Mouse (Mus musculus): Measurements from ENCODE around the gene Itpr2. TPM values are rescaled to one million over a fixed set of nuclear protein-coding genes. Genes with fewer than 3 reads are reported as not detected.

Gene Itpr2
- total RNA-seq, 2 experiments from 2014 or later = 1.9 to 8.4 TPM

DNA sequence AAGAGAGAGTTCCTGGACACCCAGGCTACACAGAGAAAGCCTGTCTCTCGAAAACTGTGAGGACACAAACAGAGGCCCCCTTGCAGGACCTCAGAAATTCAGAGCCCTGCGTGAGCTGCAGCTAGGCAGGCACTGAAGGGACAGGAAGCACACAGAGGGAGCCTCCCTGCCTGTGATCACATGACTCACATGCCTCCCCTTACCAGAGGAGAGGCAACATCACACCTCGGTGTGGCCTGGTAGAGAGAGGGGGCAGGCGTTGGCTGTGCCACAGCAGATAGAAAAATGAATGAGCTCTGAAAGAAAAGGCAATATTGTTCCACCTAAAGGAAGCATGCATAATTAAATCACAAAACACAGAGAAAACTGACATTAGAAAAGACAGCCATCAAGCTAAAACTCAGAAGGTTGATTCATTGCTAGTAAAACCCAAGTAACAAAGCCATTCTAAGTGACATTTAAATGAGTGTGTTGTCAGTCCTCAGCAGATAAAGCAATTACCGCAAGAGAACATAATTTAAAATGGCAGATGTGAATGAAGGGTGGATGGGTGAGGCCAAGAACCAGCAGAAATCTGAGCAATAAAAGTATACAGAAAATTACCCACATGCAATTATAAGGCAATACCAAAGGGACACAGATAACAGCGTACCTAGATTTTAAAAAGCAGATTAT, 114.8 kb downstream of the Itpr2 start:
- no peak for ATAC-seq (replicated peaks; ENCODE audit: low FRiP score, poor library complexity, severe bottlenecking)

DNA sequence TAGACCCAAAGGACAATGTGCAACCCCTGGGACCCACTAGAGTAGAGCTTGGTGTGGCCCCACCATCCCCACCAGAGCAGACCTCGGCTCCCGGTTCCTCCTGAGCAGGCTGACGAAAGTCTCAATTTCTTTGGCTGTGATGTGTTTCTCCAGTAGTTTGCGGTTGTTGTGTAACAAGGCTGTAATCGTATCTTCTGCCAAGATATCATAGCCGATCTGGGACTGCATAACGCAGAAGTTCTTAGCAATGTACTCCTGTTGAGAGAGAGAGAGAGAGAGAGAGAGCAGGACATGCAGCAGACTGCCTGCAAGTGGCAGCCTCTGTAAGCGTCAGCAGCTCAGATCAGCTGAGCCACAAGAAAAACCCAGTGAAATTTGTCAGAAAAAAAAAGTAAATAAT, 122.8 kb downstream of the Itpr2 start:
- no peak for ATAC-seq (replicated peaks; ENCODE audit: low FRiP score, poor library complexity, severe bottlenecking)

DNA sequence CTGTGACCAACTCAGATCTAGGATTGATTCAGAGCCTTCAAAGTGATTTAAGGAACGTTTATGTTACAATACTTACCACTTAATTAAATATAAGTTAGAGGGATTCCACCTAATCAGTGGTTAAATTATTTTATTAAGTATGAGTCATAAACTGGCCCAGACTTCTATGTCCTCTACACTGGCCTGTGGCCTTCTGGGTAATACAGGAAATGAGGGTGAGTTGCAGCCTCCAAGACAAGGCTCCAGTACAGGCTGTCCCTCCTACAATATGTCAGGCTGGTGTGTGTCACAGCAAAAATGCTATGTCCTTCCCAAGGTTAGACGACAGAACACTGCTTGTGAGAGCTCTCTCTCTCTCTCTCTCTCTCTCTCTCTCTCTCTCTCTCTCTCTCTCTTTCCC, 130.5 kb downstream of the Itpr2 start:
- ATAC-seq (replicated peaks; ENCODE audit: low FRiP score, poor library complexity, severe bottlenecking) = no peak

DNA sequence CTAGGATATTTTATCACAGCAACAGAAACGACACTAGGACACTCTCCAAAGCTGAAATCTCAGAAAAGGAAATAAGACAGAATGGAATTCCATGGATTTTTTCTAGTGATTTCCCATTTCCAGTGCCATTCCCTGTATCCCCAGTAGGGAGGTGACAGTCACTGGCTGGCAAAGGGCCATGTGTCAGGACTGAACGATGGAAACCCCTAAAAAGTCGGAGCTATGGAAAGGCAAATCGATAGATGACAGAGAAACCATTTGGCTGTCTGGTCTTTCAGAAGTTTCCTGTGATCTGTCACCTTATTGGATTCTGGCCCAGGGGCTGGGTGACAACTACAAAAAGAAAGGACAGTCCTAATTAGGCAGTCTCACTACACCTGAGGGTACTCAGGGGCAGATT, 135.8 kb downstream of the Itpr2 start:
- ATAC-seq (replicated peaks; ENCODE audit: low FRiP score, poor library complexity, severe bottlenecking) = no peak

DNA sequence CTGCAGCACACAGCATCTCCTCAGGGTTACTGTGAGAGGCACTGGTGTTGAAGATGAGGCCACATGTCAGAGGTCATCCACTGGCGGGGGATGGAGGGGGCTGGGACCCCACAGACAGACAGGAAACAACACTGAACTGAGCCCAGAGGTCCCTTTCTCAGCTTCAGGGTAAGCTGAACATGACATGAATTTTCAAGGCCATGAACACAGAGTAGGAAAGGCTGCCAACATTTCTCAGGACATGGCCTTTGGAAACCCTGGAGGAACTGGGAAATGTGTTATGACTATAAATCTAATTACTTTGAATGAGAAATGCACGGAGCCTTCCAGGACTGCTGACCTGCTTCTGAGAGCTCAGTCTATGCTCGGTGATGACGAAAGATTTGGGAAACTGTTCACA, 144.1 kb downstream of the Itpr2 start:
- no peak for ATAC-seq (replicated peaks; ENCODE audit: low FRiP score, poor library complexity, severe bottlenecking)

DNA sequence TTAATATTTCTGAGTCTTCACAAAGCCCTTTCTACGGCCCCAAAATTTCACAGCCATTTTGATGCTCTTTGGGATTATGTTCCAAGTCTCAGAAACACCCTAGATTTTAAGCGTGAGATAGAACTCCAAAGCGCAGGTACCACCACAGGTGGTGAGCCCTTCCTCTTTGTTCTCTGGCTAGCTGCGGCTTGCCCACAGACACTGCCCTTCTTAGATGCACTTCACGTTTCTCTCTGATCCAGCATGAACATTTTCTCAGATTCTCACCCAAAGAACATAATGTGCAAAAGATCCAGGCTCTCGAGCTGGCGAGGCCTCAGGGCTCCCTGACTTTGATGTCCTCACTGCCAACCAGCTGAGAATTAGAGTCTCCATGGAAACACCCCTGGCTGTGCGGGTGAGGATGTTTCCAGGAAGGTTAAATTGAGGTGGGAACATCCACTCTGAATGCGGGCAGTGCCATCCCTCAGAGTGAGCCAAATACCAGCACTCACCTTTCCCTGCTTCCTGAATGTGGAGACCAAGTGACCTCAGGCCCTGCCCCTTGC, 149.7 kb downstream of the Itpr2 start:
- ATAC-seq (replicated peaks; ENCODE audit: low FRiP score, poor library complexity, severe bottlenecking) = no peak

DNA sequence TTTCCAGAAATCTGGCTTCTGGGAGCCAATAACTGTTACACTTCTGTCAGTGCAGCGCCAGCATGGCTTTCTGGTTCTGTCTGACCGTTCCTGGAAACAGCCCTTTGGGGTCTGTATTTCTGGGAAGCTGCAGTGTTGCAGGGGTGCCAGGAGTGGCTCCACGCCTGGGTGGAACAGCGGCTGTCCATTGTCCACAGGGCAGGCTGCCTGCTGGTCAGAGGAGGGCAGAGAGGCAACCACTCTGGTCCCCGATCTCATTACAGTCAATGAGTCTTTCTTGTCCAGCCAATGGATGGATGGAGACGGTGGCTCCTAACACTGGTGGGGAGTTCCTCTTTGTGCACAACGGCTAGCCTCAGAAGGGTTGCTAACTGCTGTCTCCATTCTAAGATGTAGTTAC, 150.2 kb downstream of the Itpr2 start:
- ATAC-seq (replicated peaks; ENCODE audit: low FRiP score, poor library complexity, severe bottlenecking) = no peak

DNA sequence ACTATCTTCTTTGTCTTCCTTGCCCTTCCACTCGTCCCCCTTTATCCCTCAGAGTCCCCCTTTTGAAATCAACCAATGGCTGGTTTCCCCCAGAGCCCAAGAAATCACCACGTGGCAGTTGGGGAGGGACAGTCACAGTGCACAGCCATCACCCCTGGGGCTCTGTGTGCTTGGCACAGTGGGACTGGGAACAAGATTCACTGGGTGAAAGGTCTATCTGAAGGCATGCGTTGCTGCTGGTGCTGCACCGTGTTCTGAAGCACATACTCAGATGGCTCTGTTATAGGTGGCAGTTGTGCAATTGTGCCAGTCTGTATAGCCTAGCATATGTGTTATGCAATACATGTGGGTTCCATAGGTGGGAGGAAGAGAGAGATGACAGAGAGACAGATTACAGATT, 154.5 kb downstream of the Itpr2 start:
- no peak for ATAC-seq (replicated peaks; ENCODE audit: low FRiP score, poor library complexity, severe bottlenecking)

DNA sequence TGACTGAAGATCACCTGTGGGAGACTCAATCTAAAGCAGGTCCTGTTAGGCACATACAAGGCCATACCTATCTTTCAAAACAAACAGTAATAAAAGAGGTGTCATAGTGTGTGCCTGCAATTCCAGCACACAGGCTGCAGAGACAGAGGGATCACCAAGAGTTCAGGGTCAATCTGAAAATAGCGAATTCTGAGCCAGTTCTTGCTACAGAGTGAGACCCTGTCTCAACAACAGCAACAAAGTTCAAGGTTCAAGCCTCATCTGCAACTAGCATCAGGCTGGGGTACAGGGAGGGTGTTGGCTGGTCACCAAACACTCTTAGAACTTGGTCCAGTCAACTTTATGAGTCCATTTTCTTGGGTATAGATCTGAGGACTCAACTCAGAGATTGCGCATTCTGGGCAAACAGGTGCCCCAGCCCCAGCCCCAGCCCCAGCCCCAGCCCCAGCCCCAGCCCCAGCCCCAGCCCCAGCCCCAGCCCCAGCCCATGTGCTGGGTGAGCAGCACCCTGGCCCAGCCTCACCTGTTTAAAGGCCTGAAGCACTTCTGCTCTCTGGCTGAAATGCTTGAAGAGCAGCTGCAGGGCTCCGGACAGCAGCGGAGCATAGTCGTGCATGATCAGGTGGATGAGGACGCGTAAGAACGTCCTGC, 155.4 kb downstream of the Itpr2 start:
- no peak for ATAC-seq (replicated peaks; ENCODE audit: low FRiP score, poor library complexity, severe bottlenecking)

DNA sequence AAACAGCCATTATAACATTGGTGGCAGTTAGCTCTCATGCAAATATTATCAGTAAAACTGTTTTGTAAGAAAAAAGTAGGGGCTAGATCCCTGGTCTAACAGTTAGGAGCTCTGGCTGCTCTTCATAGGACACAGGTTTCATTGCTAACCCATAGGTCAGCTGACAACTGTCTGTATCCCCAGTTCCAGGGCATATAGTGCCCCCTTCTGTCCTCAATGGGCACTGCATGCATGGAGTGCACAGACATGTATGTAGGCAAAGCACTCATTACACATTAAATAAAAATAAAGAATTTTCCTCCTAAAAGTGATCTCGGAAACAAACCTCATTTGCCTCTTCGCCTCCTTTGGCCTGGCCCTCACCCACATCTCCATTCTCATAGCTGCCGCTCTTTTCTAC, 157.3 kb downstream of the Itpr2 start:
- no peak for ATAC-seq (replicated peaks; ENCODE audit: low FRiP score, poor library complexity, severe bottlenecking)

DNA sequence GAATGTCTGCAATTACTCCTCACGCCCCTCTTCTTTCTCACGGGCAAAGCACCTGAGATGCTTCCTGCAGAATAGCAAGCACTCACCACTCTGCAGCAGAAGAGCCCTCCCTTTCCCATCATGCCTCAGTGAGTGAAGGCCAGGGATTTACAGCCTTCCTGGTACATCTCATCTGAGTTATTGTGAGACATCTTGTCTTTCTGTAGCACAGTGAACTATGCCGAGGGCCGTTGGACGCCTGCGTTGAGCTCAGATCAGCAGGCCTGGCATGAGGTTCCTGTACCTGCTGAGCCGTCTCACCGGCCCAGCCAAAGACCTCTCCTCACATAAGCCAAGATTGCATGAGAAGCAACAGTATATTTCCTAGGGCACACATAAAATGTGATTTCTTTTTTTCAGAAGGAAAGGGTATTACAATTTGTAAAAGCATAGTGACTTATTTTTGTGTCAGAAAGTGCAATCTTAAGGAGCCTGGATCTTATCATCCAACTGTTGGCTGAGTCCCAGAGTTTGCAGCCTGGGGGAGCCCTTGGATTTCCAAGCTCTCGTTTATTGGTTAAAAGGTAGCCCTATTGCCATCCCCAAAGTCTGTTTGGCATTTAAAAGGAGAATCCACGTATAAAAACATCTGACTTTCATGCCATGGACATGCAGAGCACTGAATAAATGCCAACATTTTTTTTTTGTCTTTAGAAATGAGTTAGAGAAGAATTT, 158.2 kb downstream of the Itpr2 start:
- ATAC-seq (replicated peaks; ENCODE audit: low FRiP score, poor library complexity, severe bottlenecking) = no peak

DNA sequence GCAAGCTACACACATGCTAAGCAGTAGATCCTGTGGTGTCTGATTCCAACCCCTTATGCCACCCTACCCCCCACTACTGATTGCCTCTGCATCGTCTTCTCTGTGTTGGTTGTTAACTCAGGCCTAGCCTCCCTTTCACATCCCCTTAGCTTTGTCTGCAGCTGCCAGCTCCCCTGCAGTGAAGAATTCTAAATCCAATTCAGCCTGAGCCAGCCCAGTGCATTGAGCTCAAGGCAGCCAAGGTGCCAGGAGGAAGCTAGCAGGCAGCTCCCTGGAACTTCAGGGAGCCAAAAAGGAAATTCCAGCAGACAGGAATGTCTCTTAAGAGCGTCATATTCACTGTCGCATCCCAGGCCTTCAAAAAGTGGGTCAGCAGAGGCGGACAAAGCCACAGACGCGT, 159.0 kb downstream of the Itpr2 start:
- no peak for ATAC-seq (replicated peaks; ENCODE audit: low FRiP score, poor library complexity, severe bottlenecking)

DNA sequence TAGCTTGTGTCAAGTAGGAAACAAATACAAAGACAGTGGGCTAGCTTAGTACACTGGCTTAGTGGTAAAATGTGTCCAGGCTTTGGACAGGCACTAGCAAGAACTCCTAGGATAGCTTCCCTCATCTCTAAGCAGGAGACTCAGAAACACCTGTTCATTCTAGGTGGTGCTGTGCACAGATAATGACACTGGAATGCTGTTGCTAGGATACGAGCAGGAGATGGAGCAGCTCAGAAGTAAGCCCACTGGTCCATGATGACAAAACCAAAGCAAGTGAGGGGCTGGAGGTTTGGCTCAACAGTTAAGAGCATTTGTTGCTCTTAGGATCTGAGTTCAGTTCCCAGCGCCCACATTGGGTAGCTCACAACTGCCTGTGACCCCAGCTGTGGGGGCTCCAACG, 160.1 kb downstream of the Itpr2 start:
- ATAC-seq (replicated peaks; ENCODE audit: low FRiP score, poor library complexity, severe bottlenecking) = no peak

DNA sequence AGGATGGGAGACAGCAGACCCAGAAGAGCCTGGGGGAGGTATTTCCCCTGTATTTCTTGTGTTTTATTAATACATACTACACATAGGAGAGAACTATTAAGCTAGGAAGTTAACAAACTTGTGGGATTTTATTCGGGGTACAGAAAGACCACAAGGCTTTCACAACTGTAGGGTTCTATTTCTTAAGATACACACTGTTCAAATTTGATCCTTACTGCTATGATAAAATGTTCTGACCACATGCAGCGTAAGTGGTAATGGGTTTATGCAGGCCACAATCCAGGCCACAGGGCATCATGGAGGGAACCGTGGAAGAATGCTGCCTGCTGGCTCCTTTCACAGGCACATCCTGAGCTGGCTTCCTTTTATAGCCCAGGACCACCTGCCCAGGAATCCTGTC, 160.6 kb downstream of the Itpr2 start:
- ATAC-seq (replicated peaks; ENCODE audit: low FRiP score, poor library complexity, severe bottlenecking) = no peak

DNA sequence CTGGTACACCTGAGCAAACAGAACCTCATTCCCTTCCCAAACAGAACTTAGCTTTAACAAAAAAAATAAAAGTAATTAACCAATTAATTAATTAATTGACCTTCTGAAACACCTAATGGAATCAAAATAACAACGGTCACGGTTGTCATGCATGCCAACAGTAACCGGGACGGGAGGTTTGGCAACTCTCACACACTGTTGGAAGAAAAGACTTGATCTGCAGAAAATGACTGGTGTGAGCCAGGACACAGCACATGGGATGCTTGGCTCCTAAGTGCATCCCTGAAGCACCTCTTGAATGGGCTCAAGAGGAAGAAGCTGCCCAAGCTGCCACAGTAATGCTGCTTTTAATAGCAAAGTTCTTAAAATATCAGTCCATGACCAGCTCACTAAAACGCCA, 161.1 kb downstream of the Itpr2 start:
- no peak for ATAC-seq (replicated peaks; ENCODE audit: low FRiP score, poor library complexity, severe bottlenecking)

DNA sequence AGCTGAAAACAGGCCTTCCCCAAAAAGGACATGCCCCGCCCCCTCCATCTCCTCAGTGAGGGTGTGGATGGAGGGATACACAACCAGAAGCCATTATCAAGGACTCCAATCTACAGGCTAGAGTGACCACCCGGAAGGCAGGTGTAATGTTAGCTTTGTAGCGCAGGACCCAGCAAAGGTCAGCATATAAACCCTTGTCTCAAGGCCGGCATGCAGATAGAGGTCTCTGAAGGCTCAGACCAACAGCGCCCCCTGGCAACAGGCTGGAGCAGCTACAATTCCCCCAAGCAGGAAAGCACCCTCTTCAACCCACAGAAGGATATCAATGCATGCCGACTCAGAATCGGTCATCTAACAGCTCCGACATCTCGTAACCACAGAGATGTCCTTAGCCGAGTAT, 162.2 kb downstream of the Itpr2 start:
- no peak for ATAC-seq (replicated peaks; ENCODE audit: low FRiP score, poor library complexity, severe bottlenecking)

DNA sequence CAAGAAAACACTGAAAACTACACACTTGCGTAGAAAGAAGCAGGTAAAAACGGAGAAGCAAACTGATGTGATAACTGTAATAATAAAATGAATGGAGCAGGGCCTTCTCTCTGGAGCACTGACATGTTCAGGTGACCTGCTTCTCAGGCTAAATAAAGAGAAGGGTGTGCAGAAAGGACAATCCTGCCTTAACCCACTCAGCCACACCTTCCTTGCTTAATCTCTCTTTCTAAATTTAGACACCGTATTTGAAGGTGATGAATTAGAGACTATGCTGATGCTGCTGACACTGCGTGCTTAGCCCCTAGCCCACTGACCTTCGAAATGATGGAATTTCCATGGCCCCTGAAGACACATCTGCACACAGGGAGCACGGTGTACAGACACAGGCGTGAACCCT, 164.8 kb downstream of the Itpr2 start:
- no peak for ATAC-seq (replicated peaks; ENCODE audit: low FRiP score, poor library complexity, severe bottlenecking)

DNA sequence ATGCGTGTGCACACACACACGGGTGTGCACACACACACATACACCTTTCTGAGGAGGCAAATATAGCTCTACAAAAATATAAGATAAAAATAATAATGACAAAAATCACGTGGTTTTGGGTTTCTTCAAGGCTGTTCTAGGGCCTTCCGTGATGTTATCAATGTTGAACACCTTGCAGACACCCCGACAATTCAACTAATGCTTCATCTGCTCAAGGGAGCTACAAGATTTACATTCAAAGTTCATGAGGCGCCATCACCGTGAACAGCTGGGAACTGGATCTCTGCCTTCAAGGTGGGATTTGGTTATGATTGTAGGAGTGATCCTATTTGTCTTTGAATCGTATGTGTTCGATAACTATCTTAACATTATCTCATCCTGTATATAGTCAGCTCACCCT, 166.8 kb downstream of the Itpr2 start:
- ATAC-seq (replicated peaks; ENCODE audit: low FRiP score, poor library complexity, severe bottlenecking) = no peak

DNA sequence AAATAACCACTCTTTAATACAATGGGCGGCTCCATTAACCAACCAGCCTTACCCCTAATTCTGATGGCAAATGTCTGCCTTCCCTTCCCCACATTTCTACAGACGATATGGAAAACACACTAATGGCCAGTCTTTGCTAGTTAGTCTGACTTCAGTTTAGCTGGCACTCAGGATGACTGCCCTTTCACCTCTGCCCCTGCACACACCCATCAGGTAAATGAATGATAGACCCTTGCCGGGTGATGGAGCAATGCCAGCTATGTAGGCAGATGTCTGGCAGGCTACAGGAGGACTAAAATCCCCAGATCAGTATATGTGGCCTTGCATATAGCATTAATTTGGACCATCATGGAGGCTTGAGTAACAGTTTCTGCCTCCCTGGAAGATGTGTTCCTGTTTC, 168.5 kb downstream of the Itpr2 start:
- no peak for ATAC-seq (replicated peaks; ENCODE audit: low FRiP score, poor library complexity, severe bottlenecking)

DNA sequence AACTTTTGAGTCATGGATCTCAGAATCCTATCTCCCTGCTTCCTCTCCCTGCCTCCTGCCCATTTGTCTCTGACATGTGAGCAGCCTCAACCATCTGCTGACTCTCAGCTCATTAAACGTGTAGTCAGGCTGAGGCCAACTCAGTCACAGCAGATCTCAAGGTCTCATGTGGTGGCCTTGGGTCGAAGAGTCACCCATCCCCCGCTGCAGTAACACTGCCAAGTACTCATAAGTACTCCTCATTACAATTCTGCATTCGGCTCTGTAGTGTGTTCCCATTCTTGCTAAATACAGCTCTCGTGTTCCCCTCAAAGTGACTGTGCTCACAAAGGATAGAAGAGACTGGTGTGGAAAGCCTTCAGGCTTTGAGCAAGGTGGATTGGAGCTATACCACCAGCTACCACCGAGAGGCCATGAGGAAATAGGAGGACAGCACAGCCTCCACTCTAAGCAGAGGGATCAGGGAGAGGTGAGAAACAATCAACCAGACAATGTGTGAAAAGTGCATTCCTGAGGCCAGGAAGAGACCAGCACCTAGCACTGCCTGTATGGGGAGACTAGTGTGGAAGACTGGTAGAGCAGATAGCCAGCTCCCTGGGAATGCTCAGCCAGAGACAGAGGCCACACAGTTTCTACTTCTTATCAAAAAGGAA, 170.9 kb downstream of the Itpr2 start:
- ATAC-seq (replicated peaks; ENCODE audit: low FRiP score, poor library complexity, severe bottlenecking) = no peak

DNA sequence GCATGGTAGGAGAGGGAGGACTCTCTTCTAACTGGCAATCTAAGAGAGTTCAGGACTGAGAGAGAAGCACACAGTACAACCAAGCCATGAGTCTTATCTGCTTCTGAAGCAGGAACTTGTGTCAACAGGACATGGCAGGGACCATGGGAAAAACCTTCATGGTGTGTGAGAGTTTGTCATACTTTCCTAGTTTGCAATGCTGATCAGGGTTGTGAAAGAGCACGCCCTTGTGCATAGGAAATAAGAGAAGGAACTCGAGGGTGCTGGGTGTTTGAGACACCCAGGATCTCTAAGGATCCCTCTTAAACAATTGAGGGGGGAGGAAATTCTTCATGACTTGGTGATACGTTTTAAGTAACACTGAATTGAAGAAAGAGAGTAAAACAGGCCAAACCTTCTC, 172.9 kb downstream of the Itpr2 start:
- no peak for ATAC-seq (replicated peaks; ENCODE audit: low FRiP score, poor library complexity, severe bottlenecking)

Data from erythroblast, adult 5-6 weeks (primary cell).